Mouse (Mus musculus) heart, embryonic 15.5 days (tissue): ENCODE results near the gene Gstm4. TPM values are rescaled to one million over a fixed set of nuclear protein-coding genes. Genes with fewer than 3 reads are reported as not detected.
A peak's percentile ranks its signal among the peaks of the same experiment; 100 is the strongest.

Experiments used
- ATAC-seq: fragments of 200-750 bp; cut with Nextera tagmentation; replicated peaks from 2 replicates; pipeline ENCODE4 v1.8.0; 2017; ENCODE audit warnings: low read depth, moderate TSS enrichment; ENCODE audit not compliant: insufficient number of reproducible peaks, insufficient read depth, low FRiP score
- H3K27ac ChIP-seq: fragments of 300-500 bp; sonication (generic); 2 replicates; pipeline ENCODE4 v1.5.1; 2015; ENCODE audit warnings: mild to moderate bottlenecking, inconsistent platforms
- H3K27me3 ChIP-seq: fragments of 300-500 bp; sonication (generic); 2 replicates; pipeline ENCODE4 v1.6.1; 2015; ENCODE audit warnings: inconsistent platforms
- H3K36me3 ChIP-seq: fragments of 300-500 bp; sonication (generic); 2 replicates; pipeline ENCODE4 v1.6.1; 2015; ENCODE audit warnings: mild to moderate bottlenecking, inconsistent platforms
- H3K4me1 ChIP-seq: fragments of 300-500 bp; sonication (generic); replicated peaks from 2 replicates; pipeline ENCODE4 v1.6.1; 2015; ENCODE audit warnings: inconsistent platforms
- H3K4me2 ChIP-seq: fragments of 300-500 bp; sonication (generic); 2 replicates; pipeline ENCODE4 v1.6.1; 2015; ENCODE audit warnings: inconsistent platforms, mild to moderate bottlenecking, moderate library complexity
- H3K4me3 ChIP-seq: fragments of 300-500 bp; sonication (generic); 2 replicates; pipeline ENCODE4 v1.5.1; 2015; ENCODE audit warnings: mild to moderate bottlenecking, inconsistent platforms
- H3K9ac ChIP-seq: fragments of 300-500 bp; sonication (generic); 2 replicates; pipeline ENCODE4 v1.6.1; 2015; ENCODE audit warnings: mild to moderate bottlenecking, inconsistent platforms
- H3K9me3 ChIP-seq: fragments of 300-500 bp; sonication (generic); replicated peaks from 2 replicates; pipeline ENCODE4 v1.6.1; 2016; ENCODE audit warnings: inconsistent platforms
- WGBS: fragments of 180-500 bp; shearing (Covaris S2); methylation state at CpG from one replicate; pipeline ENCODE4 v1.1.7; 2015; ENCODE audit warnings: mixed read lengths; 5-methylcytosine and 5-hydroxymethylcytosine counted together
- polyA plus RNA-seq: library from polyadenylated mRNA; unstranded; fragments of >200 nt; fragmentation: Nextera tagmentation; extraction: Ambion mirVana; gene quantifications from 2 replicates; pipeline ENCODE4 v1.2.1, GENCODE M21; 2015

The Gstm4 gene
- polyA plus RNA-seq, 1 experiment from 2014 or later: 12.9 TPM

- H3K4me1 ChIP-seq: peaks cover 71% of the 10 kb centered on the region
- peak overlapping the region; percentile 81 for H3K9ac ChIP-seq
- H3K9me3 ChIP-seq: no peaks in the 10 kb centered on the region
- H3K36me3 ChIP-seq: no peaks in the 10 kb centered on the region
- H3K27ac ChIP-seq: peak overlapping the region; percentile 93
- ATAC-seq: peak; percentile 78
- WGBS: under 1% methylated on average over 31 of the region's 31 CpGs
- no peaks in the 10 kb centered on the region for H3K27me3 ChIP-seq
- peak overlapping the region; percentile 91 for H3K4me2 ChIP-seq
- H3K4me3 ChIP-seq: peak overlapping the region; percentile 77
Measured at GRCm38 (mm10) chr3:108085721-108086469, 41.2 kb upstream of the Gstm4 start.

- Histone ChIP-seq H3K4me1 (peaks cover 71% of the 10 kb centered on the region), H3K36me3 (no peaks in the 10 kb centered on the region), H3K27ac (peak overlapping the region; percentile 93), H3K9ac (peak overlapping the region; percentile 81), H3K4me2 (peak overlapping the region; percentile 91), H3K27me3 (no peaks in the 10 kb centered on the region), H3K4me3 (peak overlapping the region; percentile 77), H3K9me3 (no peaks in the 10 kb centered on the region)
- ATAC-seq: peak; percentile 81
- under 1% methylated on average over 13 of the region's 14 CpGs for WGBS
Measured at GRCm38 (mm10) chr3:108085281-108085720, 40.6 kb upstream of the Gstm4 start.

GRCm38 (mm10) chr3:108084767-108085270 is 40.1 kb upstream of the Gstm4 start:
- Histone ChIP-seq H3K36me3 (no peaks in the 10 kb centered on the region), H3K27me3 (no peaks in the 10 kb centered on the region), H3K4me1 (peaks cover 68% of the 10 kb centered on the region), H3K4me3 (peak overlapping the region; percentile 77), H3K9ac (peak overlapping the region; percentile 81), H3K27ac (peak overlapping the region; percentile 93), H3K4me2 (peak overlapping the region; percentile 91), H3K9me3 (no peaks in the 10 kb centered on the region)
- WGBS: 13% methylated on average over 13 of the region's 13 CpGs
- ATAC-seq: no peak

- H3K36me3 ChIP-seq: peaks cover 4% of the 10 kb centered on the region; the same call in 1 of the 2 replicates
- H3K9me3 ChIP-seq: no peaks in the 10 kb centered on the region
- H3K4me1 ChIP-seq: peaks cover 61% of the 10 kb centered on the region
- 57% methylated on average over 4 of the region's 4 CpGs for WGBS
- no peak overlapping the region for H3K27ac ChIP-seq
- ATAC-seq: no peak
- H3K27me3 ChIP-seq: no peaks in the 10 kb centered on the region
- H3K4me2 ChIP-seq: peak overlapping the region; percentile 91
- H3K4me3 ChIP-seq: peak overlapping the region; percentile 77; the same call in 1 of the 2 replicates
- no peak overlapping the region for H3K9ac ChIP-seq
Measured at GRCm38 (mm10) chr3:108083904-108084407, 39.3 kb upstream of the Gstm4 start.

- Histone ChIP-seq H3K36me3 (peaks cover 9% of the 10 kb centered on the region; the same call in 1 of the 2 replicates), H3K9me3 (no peaks in the 10 kb centered on the region), H3K4me3 (no peak overlapping the region), H3K9ac (peak overlapping the region; percentile 32; the same call in 1 of the 2 replicates), H3K27ac (peak overlapping the region; percentile 49; the same call in 1 of the 2 replicates), H3K27me3 (no peaks in the 10 kb centered on the region), H3K4me1 (peaks cover 58% of the 10 kb centered on the region), H3K4me2 (no peak overlapping the region)
- 17% methylated on average over 2 of the region's 2 CpGs for WGBS
- no peak for ATAC-seq
Measured at GRCm38 (mm10) chr3:108083161-108083560, 38.5 kb upstream of the Gstm4 start.

- no peaks in the 10 kb centered on the region for H3K9me3 ChIP-seq
- H3K27ac ChIP-seq: peak overlapping the region; percentile 49
- H3K4me1 ChIP-seq: peaks cover 55% of the 10 kb centered on the region
- H3K27me3 ChIP-seq: no peaks in the 10 kb centered on the region
- H3K9ac ChIP-seq: peak overlapping the region; percentile 32
- H3K36me3 ChIP-seq: peaks cover 12% of the 10 kb centered on the region
- peak overlapping the region; percentile 17 for H3K4me3 ChIP-seq
- WGBS: 75% methylated on average over 1 of the region's 1 CpGs
- peak overlapping the region; percentile 30; the same call in 1 of the 2 replicates for H3K4me2 ChIP-seq
- ATAC-seq: no peak
Measured at GRCm38 (mm10) chr3:108082251-108082875, 37.7 kb upstream of the Gstm4 start.

GRCm38 (mm10) chr3:108081681-108082080 is 37.0 kb upstream of the Gstm4 start:
- H3K9ac ChIP-seq: peak overlapping the region; percentile 31

GRCm38 (mm10) chr3:108076836-108077235 is 32.1 kb upstream of the Gstm4 start:
- Histone ChIP-seq H3K4me2 (no peak overlapping the region), H3K27ac (no peak overlapping the region), H3K9ac (no peak overlapping the region), H3K4me1 (peaks cover 12% of the 10 kb centered on the region), H3K27me3 (no peaks in the 10 kb centered on the region), H3K9me3 (no peaks in the 10 kb centered on the region), H3K36me3 (peaks cover 41% of the 10 kb centered on the region), H3K4me3 (no peak overlapping the region)
- WGBS: 90% methylated on average over 9 of the region's 9 CpGs
- ATAC-seq: no peak

More at GRCm38 (mm10) chr3:108081681-108082080, 37.0 kb upstream of the Gstm4 start:
- Histone ChIP-seq H3K9me3 (no peaks in the 10 kb centered on the region), H3K27me3 (no peaks in the 10 kb centered on the region), H3K27ac (peak overlapping the region; percentile 49), H3K4me2 (peak overlapping the region; percentile 30), H3K36me3 (peaks cover 19% of the 10 kb centered on the region), H3K4me1 (peaks cover 48% of the 10 kb centered on the region), H3K4me3 (peak overlapping the region; percentile 17; the same call in 1 of the 2 replicates)
- WGBS: 22% methylated on average over 4 of the region's 4 CpGs
- no peak for ATAC-seq

- Histone ChIP-seq H3K9me3 (no peaks in the 10 kb centered on the region), H3K36me3 (peaks cover 32% of the 10 kb centered on the region), H3K4me3 (no peak overlapping the region), H3K4me1 (peaks cover 12% of the 10 kb centered on the region), H3K27me3 (no peaks in the 10 kb centered on the region), H3K4me2 (no peak overlapping the region), H3K9ac (no peak overlapping the region), H3K27ac (no peak overlapping the region)
- ATAC-seq: no peak
- 71% methylated on average over 10 of the region's 10 CpGs for WGBS
Measured at GRCm38 (mm10) chr3:108072983-108073569, 28.4 kb upstream of the Gstm4 start.

- Histone ChIP-seq H3K9me3 (no peaks in the 10 kb centered on the region), H3K4me2 (no peak overlapping the region), H3K27me3 (no peaks in the 10 kb centered on the region), H3K27ac (no peak overlapping the region), H3K9ac (no peak overlapping the region), H3K4me3 (no peak overlapping the region), H3K4me1 (peaks cover 12% of the 10 kb centered on the region), H3K36me3 (peaks cover 11% of the 10 kb centered on the region)
- no peak for ATAC-seq
- 60% methylated on average over 10 of the region's 10 CpGs for WGBS
Measured at GRCm38 (mm10) chr3:108070295-108071293, 25.9 kb upstream of the Gstm4 start.
